Mouse (Mus musculus): ENCODE data around the gene Sec31a. TPM values are rescaled to one million over a fixed set of nuclear protein-coding genes. Genes with fewer than 3 reads are reported as not detected.

Sec31a gene
- polyA plus RNA-seq, 1 experiment from 2014 or later, result 189 TPM

GRCm38 (mm10) chr5:100381094-100381493 is 34.9 kb downstream of the Sec31a start:
- WGBS, result 95% methylated on average over 7 of the region's 7 CpGs

GRCm38 (mm10) chr5:100380277-100380676 is 35.8 kb downstream of the Sec31a start:
- Histone ChIP-seq H3K27ac (ENCODE audit: low read length) (no peak overlapping the region), H3K36me3 (ENCODE audit: control insufficient read depth, insufficient read depth, low read length) (peaks cover 26% of the 10 kb centered on the region), H3K4me3 (replicated peaks; ENCODE audit: low read length) (no peak overlapping the region), H3K4me2 (ENCODE audit: low read depth, low read length) (no peak overlapping the region), H3K27me3 (ENCODE audit: control insufficient read depth, insufficient read depth, low read length) (no peaks in the 10 kb centered on the region), H3K4me1 (ENCODE audit: control insufficient read depth, insufficient read depth, low read length) (no peaks in the 10 kb centered on the region), H3K9me3 (replicated peaks; ENCODE audit: control insufficient read depth, low read length) (no peaks in the 10 kb centered on the region), H3K9ac (ENCODE audit: low read length) (no peak overlapping the region)
- ATAC-seq (ENCODE audit: insufficient read depth, low FRiP score), result peak; percentile 58; the same call in 1 of the 2 replicates
- WGBS, result 81% methylated on average over 5 of the region's 5 CpGs

More at GRCm38 (mm10) chr5:100381094-100381493, 34.9 kb downstream of the Sec31a start:
- Histone ChIP-seq H3K4me3 (replicated peaks; ENCODE audit: low read length) (no peak overlapping the region), H3K36me3 (ENCODE audit: control insufficient read depth, insufficient read depth, low read length) (peaks cover 25% of the 10 kb centered on the region; the same call in 1 of the 2 replicates), H3K4me1 (ENCODE audit: control insufficient read depth, insufficient read depth, low read length) (no peaks in the 10 kb centered on the region), H3K4me2 (ENCODE audit: low read depth, low read length) (no peak overlapping the region), H3K27ac (ENCODE audit: low read length) (no peak overlapping the region), H3K27me3 (ENCODE audit: control insufficient read depth, insufficient read depth, low read length) (no peaks in the 10 kb centered on the region), H3K9ac (ENCODE audit: low read length) (no peak overlapping the region), H3K9me3 (replicated peaks; ENCODE audit: control insufficient read depth, low read length) (no peaks in the 10 kb centered on the region)
- no peak for ATAC-seq (ENCODE audit: insufficient read depth, low FRiP score)

DNA sequence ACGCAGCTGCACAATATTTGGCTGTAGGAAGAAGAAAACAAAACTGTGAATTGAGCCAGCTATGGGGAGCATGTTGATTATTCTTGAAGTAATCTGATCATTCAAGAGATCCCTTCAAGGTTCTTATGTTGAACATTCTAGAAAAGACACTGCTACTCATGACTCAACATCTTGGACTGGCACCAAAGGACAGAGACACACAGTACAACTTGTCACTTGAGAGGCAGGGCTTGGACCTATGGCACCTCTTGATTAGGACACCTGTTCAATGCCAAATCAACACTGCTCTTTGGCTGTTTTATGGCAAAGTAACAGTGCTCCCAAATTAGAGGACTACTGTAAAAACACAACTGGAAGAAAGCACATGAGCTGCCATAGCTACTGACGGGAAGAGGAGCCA is 37.1 kb downstream of the Sec31a start:
- peaks cover 34% of the 10 kb centered on the region for H3K36me3 ChIP-seq (ENCODE audit: control insufficient read depth, insufficient read depth, low read length)
- H3K9ac ChIP-seq (ENCODE audit: low read length), result no peak overlapping the region
- H3K4me1 ChIP-seq (ENCODE audit: control insufficient read depth, insufficient read depth, low read length), result no peaks in the 10 kb centered on the region
- H3K9me3 ChIP-seq (replicated peaks; ENCODE audit: control insufficient read depth, low read length), result no peaks in the 10 kb centered on the region
- no peak for ATAC-seq (ENCODE audit: insufficient read depth, low FRiP score)
- no peaks in the 10 kb centered on the region for H3K27me3 ChIP-seq (ENCODE audit: control insufficient read depth, insufficient read depth, low read length)
- no peak overlapping the region for H3K27ac ChIP-seq (ENCODE audit: low read length)
- H3K4me3 ChIP-seq (replicated peaks; ENCODE audit: low read length), result no peak overlapping the region
- WGBS, result 94% methylated on average over 2 of the region's 2 CpGs
- H3K4me2 ChIP-seq (ENCODE audit: low read depth, low read length), result no peak overlapping the region

DNA sequence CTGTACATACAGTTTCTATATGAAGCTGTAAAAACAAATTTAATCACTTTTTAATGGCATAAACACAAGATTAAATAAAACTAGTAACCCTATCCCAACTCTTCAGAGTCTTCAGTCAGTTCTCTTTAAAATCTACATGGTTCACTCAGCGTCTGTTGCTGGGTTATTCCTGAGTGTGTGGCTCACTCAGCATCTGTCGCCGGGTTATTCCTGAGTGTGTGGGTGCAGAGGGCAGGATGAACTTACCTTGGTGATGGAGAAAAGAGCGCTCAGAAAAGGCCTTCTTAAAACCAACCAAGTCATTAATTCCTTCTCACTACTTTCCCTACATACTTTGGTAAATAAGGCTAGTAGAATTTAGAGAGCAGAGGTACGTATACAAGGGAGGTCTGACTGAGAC is 37.8 kb downstream of the Sec31a start:
- no peaks in the 10 kb centered on the region for H3K27me3 ChIP-seq (ENCODE audit: control insufficient read depth, insufficient read depth, low read length)
- H3K36me3 ChIP-seq (ENCODE audit: control insufficient read depth, insufficient read depth, low read length), result peaks cover 38% of the 10 kb centered on the region
- no peak overlapping the region for H3K4me2 ChIP-seq (ENCODE audit: low read depth, low read length)
- no peaks in the 10 kb centered on the region for H3K4me1 ChIP-seq (ENCODE audit: control insufficient read depth, insufficient read depth, low read length)
- 93% methylated on average over 5 of the region's 5 CpGs for WGBS
- no peak overlapping the region for H3K27ac ChIP-seq (ENCODE audit: low read length)
- no peak overlapping the region for H3K4me3 ChIP-seq (replicated peaks; ENCODE audit: low read length)
- no peak overlapping the region for H3K9ac ChIP-seq (ENCODE audit: low read length)
- H3K9me3 ChIP-seq (replicated peaks; ENCODE audit: control insufficient read depth, low read length), result no peaks in the 10 kb centered on the region
- ATAC-seq (ENCODE audit: insufficient read depth, low FRiP score), result no peak

DNA sequence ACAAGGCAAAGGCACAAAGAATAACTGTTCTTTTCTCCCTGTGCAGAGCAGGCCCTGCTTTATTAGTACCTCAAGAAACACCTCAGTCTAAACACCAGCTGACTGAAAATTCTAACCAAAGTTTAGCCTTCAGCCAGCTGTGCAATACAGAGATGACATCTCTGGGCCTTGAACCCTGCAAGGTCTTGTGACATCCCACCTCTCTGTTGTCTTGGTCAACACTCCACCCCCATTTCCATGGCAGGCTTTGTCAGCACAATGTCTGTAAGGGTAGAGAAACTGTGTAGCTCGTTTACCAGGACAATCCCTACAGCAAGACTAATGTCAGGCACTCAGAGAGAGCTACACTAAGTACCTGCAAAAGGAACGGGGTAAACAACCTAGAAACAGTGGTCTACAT is 38.7 kb downstream of the Sec31a start:
- Histone ChIP-seq H3K9ac (ENCODE audit: low read length) (no peak overlapping the region), H3K36me3 (ENCODE audit: control insufficient read depth, insufficient read depth, low read length) (peaks cover 37% of the 10 kb centered on the region), H3K27me3 (ENCODE audit: control insufficient read depth, insufficient read depth, low read length) (no peaks in the 10 kb centered on the region), H3K9me3 (replicated peaks; ENCODE audit: control insufficient read depth, low read length) (no peaks in the 10 kb centered on the region), H3K4me3 (replicated peaks; ENCODE audit: low read length) (no peak overlapping the region), H3K4me2 (ENCODE audit: low read depth, low read length) (no peak overlapping the region), H3K4me1 (ENCODE audit: control insufficient read depth, insufficient read depth, low read length) (no peaks in the 10 kb centered on the region), H3K27ac (ENCODE audit: low read length) (no peak overlapping the region)
- 65% methylated on average over 2 of the region's 2 CpGs for WGBS
- no peak for ATAC-seq (ENCODE audit: insufficient read depth, low FRiP score)

GRCm38 (mm10) chr5:100374703-100375102 is 41.3 kb downstream of the Sec31a start:
- Histone ChIP-seq H3K27ac (ENCODE audit: low read length) (no peak overlapping the region), H3K36me3 (ENCODE audit: control insufficient read depth, insufficient read depth, low read length) (peaks cover 20% of the 10 kb centered on the region), H3K4me1 (ENCODE audit: control insufficient read depth, insufficient read depth, low read length) (no peaks in the 10 kb centered on the region), H3K9ac (ENCODE audit: low read length) (no peak overlapping the region), H3K9me3 (replicated peaks; ENCODE audit: control insufficient read depth, low read length) (no peaks in the 10 kb centered on the region), H3K4me2 (ENCODE audit: low read depth, low read length) (no peak overlapping the region), H3K4me3 (replicated peaks; ENCODE audit: low read length) (no peak overlapping the region), H3K27me3 (ENCODE audit: control insufficient read depth, insufficient read depth, low read length) (no peaks in the 10 kb centered on the region)
- WGBS, result 93% methylated on average over 2 of the region's 2 CpGs
- peak; percentile 61 for ATAC-seq (ENCODE audit: insufficient read depth, low FRiP score)

DNA sequence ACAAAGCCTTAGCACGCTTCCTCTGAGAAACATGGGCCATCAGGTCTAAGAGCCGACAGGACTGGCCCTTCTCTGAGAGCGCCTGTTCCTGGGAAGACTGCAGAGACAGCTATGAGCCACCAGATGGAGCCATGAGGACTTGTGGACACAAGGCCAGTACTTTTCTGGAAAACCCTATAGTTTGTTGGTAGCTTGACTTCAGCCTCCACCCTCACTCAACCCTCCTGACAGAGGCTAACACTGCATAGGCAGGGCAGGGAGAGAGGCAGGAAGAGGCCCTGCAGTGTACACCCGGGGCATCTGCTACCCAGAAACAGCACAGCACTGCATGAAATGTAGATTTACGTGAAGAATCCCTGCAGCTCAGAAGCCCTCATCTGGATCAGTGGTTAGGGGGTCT is 42.1 kb downstream of the Sec31a start:
- Histone ChIP-seq H3K36me3 (ENCODE audit: control insufficient read depth, insufficient read depth, low read length) (peaks cover 23% of the 10 kb centered on the region), H3K4me2 (ENCODE audit: low read depth, low read length) (no peak overlapping the region), H3K4me1 (ENCODE audit: control insufficient read depth, insufficient read depth, low read length) (no peaks in the 10 kb centered on the region), H3K27ac (ENCODE audit: low read length) (no peak overlapping the region), H3K4me3 (replicated peaks; ENCODE audit: low read length) (no peak overlapping the region), H3K9ac (ENCODE audit: low read length) (no peak overlapping the region), H3K9me3 (replicated peaks; ENCODE audit: control insufficient read depth, low read length) (no peaks in the 10 kb centered on the region), H3K27me3 (ENCODE audit: control insufficient read depth, insufficient read depth, low read length) (no peaks in the 10 kb centered on the region)
- no peak for ATAC-seq (ENCODE audit: insufficient read depth, low FRiP score)
- 47% methylated on average over 5 of the region's 5 CpGs for WGBS

DNA sequence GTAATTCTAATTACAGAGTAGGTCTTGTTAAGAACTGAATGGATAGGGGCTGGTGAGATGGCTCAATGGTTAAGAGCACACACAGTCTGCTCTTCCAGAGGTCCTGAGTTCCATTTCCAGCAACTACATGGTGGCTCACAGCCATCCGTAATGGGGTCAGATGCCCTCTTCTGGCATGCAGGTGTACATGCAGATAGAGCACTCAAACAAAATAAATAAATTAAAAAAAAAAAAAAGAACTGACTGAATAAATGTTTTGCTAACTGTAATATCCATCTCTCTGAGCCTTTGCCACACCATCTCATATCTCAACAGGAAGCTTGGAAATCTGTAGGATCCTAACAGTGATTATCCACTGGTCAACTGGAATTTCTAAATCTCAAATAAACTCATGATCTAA is 45.1 kb downstream of the Sec31a start:
- no peak overlapping the region for H3K4me2 ChIP-seq (ENCODE audit: low read depth, low read length)
- H3K27ac ChIP-seq (ENCODE audit: low read length), result no peak overlapping the region
- 48% methylated on average over 1 of the region's 1 CpGs for WGBS
- no peak overlapping the region for H3K9ac ChIP-seq (ENCODE audit: low read length)
- no peak overlapping the region for H3K4me3 ChIP-seq (replicated peaks; ENCODE audit: low read length)
- H3K9me3 ChIP-seq (replicated peaks; ENCODE audit: control insufficient read depth, low read length), result no peaks in the 10 kb centered on the region
- ATAC-seq (ENCODE audit: insufficient read depth, low FRiP score), result no peak
- H3K36me3 ChIP-seq (ENCODE audit: control insufficient read depth, insufficient read depth, low read length), result peaks cover 34% of the 10 kb centered on the region
- no peaks in the 10 kb centered on the region for H3K27me3 ChIP-seq (ENCODE audit: control insufficient read depth, insufficient read depth, low read length)
- H3K4me1 ChIP-seq (ENCODE audit: control insufficient read depth, insufficient read depth, low read length), result no peaks in the 10 kb centered on the region

DNA sequence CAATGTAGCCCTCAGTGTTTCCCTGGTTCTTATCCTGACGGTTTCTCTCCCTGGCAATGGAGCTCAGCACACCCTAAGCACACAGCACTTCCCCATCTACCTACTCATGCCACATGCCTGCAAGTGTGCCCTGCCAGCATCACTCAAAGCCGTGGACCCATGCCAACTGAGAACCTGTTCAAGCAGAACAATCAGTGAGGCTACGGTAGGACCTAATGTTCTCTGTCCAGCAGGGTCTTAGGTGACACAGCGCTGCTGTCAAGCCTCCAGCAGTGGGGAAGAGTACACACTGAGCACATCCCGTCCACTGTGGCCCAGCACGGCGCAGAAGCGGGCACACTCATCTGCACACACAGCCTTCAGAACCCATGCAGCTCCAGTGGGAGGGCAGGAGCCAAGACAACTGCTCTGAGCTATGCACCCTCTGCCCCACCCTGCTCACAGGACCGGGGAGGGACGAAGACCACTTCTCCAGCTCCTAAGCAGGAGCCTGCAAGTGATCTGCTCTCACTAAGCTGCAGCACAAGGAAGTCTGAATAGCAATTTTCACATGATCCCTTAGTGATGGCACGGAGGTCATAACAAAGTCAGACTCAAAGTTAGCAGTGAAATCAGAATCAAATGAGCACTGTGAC is 46.1 kb downstream of the Sec31a start:
- Histone ChIP-seq H3K36me3 (ENCODE audit: control insufficient read depth, insufficient read depth, low read length) (peaks cover 33% of the 10 kb centered on the region), H3K27me3 (ENCODE audit: control insufficient read depth, insufficient read depth, low read length) (no peaks in the 10 kb centered on the region), H3K9me3 (replicated peaks; ENCODE audit: control insufficient read depth, low read length) (no peaks in the 10 kb centered on the region), H3K4me1 (ENCODE audit: control insufficient read depth, insufficient read depth, low read length) (no peaks in the 10 kb centered on the region), H3K9ac (ENCODE audit: low read length) (no peak overlapping the region), H3K4me2 (ENCODE audit: low read depth, low read length) (no peak overlapping the region), H3K27ac (ENCODE audit: low read length) (no peak overlapping the region), H3K4me3 (replicated peaks; ENCODE audit: low read length) (no peak overlapping the region)
- 89% methylated on average over 11 of the region's 11 CpGs for WGBS
- ATAC-seq (ENCODE audit: insufficient read depth, low FRiP score), result no peak
